Mouse (Mus musculus): ENCODE data around the gene Trappc6a.

Gene Trappc6a

GRCm38 (mm10) chr7:19524420-19525104, 16.4 kb downstream of the Trappc6a start:
- no peak for DNase-seq

- no peak for DNase-seq
These were observed 16.9 kb downstream of the Trappc6a start for GRCm38 (mm10) chr7:19525105-19525481.

- no peak for DNase-seq
These were observed 22.9 kb downstream of the Trappc6a start for GRCm38 (mm10) chr7:19531077-19531476.

- no peak for DNase-seq
These were observed 24.0 kb downstream of the Trappc6a start for GRCm38 (mm10) chr7:19532240-19532639.

- no peak for DNase-seq
These were observed 26.5 kb downstream of the Trappc6a start for GRCm38 (mm10) chr7:19534676-19535075.

GRCm38 (mm10) chr7:19540771-19541566, 32.8 kb downstream of the Trappc6a start:
- no peak for DNase-seq

- no peak for DNase-seq
These were observed 33.5 kb downstream of the Trappc6a start for GRCm38 (mm10) chr7:19541681-19542154.

- no peak for DNase-seq
These were observed 34.0 kb downstream of the Trappc6a start for GRCm38 (mm10) chr7:19542155-19542691.

GRCm38 (mm10) chr7:19543584-19543983, 35.4 kb downstream of the Trappc6a start:
- peak; percentile 54 to 70 for DNase-seq

GRCm38 (mm10) chr7:19546007-19546406, 37.8 kb downstream of the Trappc6a start:
- DNase-seq = no peak

- DNase-seq = no peak
These were observed 39.3 kb downstream of the Trappc6a start for GRCm38 (mm10) chr7:19547344-19547969.

GRCm38 (mm10) chr7:19549394-19549793, 41.2 kb downstream of the Trappc6a start:
- DNase-seq = no peak

- DNase-seq = no peak
These were observed 43.4 kb downstream of the Trappc6a start for GRCm38 (mm10) chr7:19551634-19552033.

- DNase-seq = no peak
These were observed 44.2 kb downstream of the Trappc6a start for GRCm38 (mm10) chr7:19552443-19552842.

- DNase-seq = no peak
These were observed 46.0 kb downstream of the Trappc6a start for GRCm38 (mm10) chr7:19554168-19554567.

GRCm38 (mm10) chr7:19557086-19557485, 48.9 kb downstream of the Trappc6a start:
- DNase-seq = no peak

GRCm38 (mm10) chr7:19557982-19558900, 50.0 kb downstream of the Trappc6a start:
- DNase-seq = no peak

GRCm38 (mm10) chr7:19558965-19559364, 50.8 kb downstream of the Trappc6a start:
- peak in 1 of 2 experiments; percentile 21 for DNase-seq

- no peak for DNase-seq
These were observed 52.5 kb downstream of the Trappc6a start for GRCm38 (mm10) chr7:19560491-19561260.

- DNase-seq = no peak
These were observed 53.2 kb downstream of the Trappc6a start for GRCm38 (mm10) chr7:19561431-19561764.

All from thymus, postnatal 36 days (tissue).